Mouse (Mus musculus): Measurements from ENCODE around the gene Med20.
"Not testable (repeated sequence)": the region's sequence is repeated elsewhere in the genome, so short reads cannot be mapped to it uniquely, and the experiment has no call there.

The Med20 gene

DNA sequence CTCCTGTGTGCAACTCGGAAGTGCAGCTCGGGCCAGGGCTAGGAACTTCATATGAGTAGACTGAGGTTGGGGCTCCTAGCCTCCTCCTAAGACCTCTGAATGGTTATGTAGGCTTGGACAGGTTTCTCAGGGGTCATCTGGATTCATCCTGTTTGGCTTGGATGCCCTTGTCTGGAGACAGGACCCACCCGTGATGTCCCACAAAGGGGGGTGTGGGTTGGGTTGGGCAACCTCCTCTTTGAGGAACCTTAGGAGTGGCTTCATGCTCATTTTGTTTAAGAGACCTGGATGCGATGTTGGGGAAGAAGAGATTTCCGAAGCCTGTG is 14.6 kb upstream of the Med20 start:
- peak in 1 of 2 experiments; percentile 19 for DNase-seq (ENCODE audit: low spot score in 2 of 2)

- DNase-seq (ENCODE audit: low spot score in 2 of 2), result peak in 1 of 2 experiments; percentile 26
These were observed 14.1 kb upstream of the Med20 start for GRCm38 (mm10) chr17:47597261-47597660.

GRCm38 (mm10) chr17:47597838-47598579 is 13.4 kb upstream of the Med20 start:
- DNase-seq (ENCODE audit: low spot score in 2 of 2), result peak; percentile 52 to 55

DNA sequence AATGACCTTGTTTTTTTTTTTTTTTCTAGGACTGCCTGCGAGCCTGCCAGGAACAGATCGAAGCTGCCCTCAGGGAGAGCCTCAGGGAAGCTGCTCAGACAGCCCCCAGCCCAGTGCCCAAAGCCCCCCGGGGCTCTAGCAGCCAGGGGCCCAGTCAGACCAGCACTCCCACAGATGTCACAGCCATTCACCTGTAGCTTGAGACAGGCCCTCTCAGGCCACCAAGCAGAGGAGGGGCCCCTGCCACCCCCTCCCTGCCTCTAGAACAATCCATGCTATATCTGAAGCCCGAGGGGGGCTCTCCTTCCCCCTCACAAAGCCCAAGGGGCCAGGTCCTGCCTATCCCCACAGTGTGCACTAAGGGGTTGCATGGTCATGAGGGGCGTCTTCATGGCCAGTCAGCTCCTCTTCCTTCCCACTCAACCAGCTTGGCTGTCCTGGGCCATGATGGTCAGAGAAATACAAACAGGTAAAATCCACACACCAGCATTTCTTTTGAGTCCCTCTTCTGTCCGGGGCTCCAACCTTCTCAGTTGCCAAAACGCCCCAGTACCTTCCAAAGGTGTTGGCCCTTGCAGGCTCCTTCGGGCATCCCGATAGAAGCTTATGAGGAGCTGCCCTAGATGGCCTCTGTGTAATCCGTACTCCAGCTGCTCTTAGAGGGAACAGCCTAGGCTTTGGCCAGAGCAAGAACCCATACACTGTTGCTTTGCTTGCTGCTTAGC is 12.6 kb upstream of the Med20 start:
- DNase-seq (ENCODE audit: low spot score in 2 of 2), result not testable (repeated sequence)

GRCm38 (mm10) chr17:47599511-47600297 is 11.7 kb upstream of the Med20 start:
- DNase-seq (ENCODE audit: low spot score in 2 of 2), result peak in 1 of 2 experiments; percentile 28

- DNase-seq (ENCODE audit: low spot score in 2 of 2), result no peak
These were observed 10.6 kb upstream of the Med20 start for GRCm38 (mm10) chr17:47600601-47601388.

- no peak for DNase-seq (ENCODE audit: low spot score in 2 of 2)
These were observed 10.0 kb upstream of the Med20 start for GRCm38 (mm10) chr17:47601389-47601755.

DNA sequence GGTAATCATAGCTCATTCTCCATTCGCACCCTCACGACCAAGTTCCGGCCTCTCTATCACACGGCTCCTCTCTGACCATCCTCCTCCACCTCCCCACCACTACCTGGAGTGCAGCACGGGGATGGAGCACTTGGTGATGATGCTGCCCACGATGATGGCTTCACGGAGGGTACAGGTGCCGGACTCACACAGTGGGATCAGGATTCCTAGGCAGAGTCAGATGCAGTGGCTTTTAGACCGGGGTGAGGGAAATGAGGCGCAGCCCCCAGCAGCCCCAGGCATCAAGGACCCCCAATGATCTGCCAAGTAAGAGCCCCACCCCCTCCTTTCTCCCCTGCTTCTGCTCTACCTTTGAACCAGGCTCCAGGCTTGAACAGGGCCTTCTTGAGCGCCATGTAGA is 9.1 kb upstream of the Med20 start:
- no peak for DNase-seq (ENCODE audit: low spot score in 2 of 2)

- peak in 1 of 2 experiments; percentile 26 for DNase-seq (ENCODE audit: low spot score in 2 of 2)
These were observed 5.2 kb upstream of the Med20 start for GRCm38 (mm10) chr17:47606220-47606619.

DNA sequence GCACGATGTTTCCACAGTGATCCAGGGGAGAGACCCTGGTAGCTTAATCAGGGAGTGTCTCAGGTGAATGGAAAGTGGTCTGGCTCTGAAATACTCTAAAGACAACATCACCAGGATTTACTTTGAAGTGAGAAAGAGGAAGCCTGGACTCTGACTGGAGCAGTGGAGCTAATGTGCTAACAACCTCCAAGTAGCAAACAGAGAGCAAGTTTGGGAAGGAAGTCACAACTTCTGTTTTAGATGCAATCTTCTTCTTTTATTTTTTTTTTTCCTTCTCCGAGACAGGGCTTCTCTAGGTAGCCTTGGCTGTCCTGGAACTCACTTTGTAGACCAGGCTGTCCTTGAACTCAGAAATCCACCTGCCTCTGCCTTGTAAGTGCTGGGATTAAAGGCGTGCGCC is 2.2 kb upstream of the Med20 start:
- DNase-seq (ENCODE audit: low spot score in 2 of 2), result no peak

- no peak for DNase-seq (ENCODE audit: low spot score in 2 of 2)
These were observed 240 bp downstream of the Med20 start for GRCm38 (mm10) chr17:47611661-47611982.

DNA sequence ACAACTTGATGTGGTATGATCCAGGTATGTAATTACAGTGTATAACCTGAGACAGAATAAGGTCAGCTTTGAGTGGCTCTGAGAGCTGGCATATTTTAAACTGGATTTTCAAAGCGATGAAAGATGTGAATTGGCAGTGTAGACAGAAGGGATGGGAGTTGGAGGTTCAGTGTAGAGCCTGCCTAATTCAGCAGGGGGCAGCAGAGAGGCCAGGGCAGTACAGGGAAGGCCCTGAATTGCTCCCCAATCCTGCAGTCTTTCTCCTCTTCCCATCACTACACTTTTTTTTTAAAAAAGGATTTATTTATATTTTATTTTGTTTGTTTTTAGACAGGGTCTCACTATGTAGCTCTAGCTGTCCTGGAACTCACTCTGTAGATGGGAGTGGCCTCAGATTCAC is 2.6 kb downstream of the Med20 start:
- DNase-seq (ENCODE audit: low spot score in 2 of 2), result no peak

- no peak for DNase-seq (ENCODE audit: low spot score in 2 of 2)
These were observed 4.7 kb downstream of the Med20 start for GRCm38 (mm10) chr17:47616119-47616518.

GRCm38 (mm10) chr17:47616652-47617051 is 5.3 kb downstream of the Med20 start:
- DNase-seq (ENCODE audit: low spot score in 2 of 2), result no peak

GRCm38 (mm10) chr17:47617605-47618307 is 6.4 kb downstream of the Med20 start:
- DNase-seq (ENCODE audit: low spot score in 2 of 2), result no peak

DNA sequence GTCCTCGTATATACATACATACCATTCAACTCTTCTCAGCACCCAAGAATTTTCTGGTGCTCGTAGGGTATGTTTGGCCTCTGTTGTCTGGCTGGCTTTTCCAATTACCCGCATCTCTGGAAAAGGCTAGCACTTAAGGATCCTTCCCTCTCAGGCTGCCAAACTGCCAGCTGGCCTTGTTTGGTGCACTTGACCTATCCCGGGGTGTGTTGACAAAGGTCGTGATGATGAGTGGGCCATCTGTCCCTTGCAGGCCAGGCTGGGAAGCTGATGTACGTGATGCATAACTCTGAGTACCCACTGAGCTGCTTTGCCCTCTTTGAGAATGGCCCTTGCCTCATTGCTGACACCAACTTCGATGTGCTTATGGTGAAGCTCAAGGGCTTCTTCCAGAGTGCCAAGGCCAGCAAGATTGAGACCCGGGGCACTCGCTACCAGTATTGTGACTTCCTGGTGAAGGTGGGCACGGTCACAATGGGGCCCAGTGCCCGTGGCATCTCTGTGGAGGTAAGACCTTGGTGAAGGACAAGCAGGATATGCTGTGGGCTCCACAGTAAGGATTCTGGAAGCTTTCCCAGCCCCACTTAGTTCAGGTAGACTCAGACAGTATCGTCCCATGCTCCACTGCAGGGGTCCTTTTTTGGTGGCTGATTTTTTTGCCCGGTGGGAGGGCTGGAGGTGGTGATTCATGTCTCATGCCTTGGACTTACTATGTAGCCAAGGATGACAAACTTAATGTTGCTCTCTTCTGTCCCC is 7.4 kb downstream of the Med20 start:
- DNase-seq (ENCODE audit: low spot score in 2 of 2), result no peak

GRCm38 (mm10) chr17:47622912-47623554 is 11.7 kb downstream of the Med20 start:
- DNase-seq (ENCODE audit: low spot score in 2 of 2), result peak in 1 of 2 experiments; percentile 20

DNA sequence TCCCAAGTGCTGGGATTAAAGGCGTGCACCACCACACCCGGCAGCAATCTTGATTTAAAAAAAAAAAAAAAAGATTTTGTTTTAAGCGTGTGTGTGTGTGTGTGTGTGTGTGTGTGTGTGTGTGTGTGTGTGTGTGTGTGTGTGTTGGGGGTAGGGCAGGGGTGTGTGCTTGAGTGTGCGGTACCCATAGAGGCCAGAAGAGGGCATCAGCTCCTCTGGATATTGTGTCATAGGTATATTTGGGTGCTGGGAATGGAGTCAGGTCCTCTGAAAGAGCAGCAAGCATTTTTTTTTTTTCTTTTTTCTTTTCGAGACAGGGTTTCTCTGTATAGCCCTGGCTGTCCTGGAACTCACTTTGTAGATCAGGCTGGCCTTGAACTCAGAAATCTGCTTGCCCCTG is 13.2 kb downstream of the Med20 start:
- DNase-seq (ENCODE audit: low spot score in 2 of 2), result not testable (repeated sequence)

DNA sequence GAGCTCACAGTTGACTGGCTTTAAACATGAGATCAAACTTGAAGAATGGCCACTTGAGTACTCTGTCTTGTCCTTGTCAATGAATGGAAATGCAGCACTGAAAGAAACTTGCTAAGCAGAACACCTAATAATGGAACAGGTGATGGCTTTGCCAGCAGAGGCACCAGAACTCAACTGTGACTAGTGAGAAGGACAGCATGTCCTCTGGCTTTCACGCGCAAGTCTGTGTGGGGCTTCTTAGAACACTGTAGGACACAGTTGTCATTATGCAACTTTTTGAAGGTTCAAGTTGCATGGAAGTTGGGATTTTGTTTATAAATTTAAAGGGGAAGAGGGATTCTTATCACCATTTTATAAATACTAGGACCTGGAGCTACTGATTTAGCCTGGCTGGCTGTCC is 13.7 kb downstream of the Med20 start:
- DNase-seq (ENCODE audit: low spot score in 2 of 2), result no peak

- no peak for DNase-seq (ENCODE audit: low spot score in 2 of 2)
These were observed 14.6 kb downstream of the Med20 start for GRCm38 (mm10) chr17:47626031-47626430.
